Mouse (Mus musculus) left cerebral cortex, adult 9 months (tissue): Measurements from ENCODE around the gene Pxylp1.
A peak's percentile ranks its signal among the peaks of the same experiment; 100 is the strongest.
"Not testable (repeated sequence)": the region's sequence is repeated elsewhere in the genome, so short reads cannot be mapped to it uniquely, and the experiment has no call there.

Source experiments
- DNase-seq, 2 experiments: peaks; one replicate each; pipeline ENCODE4 v3.0.0; 2022; ENCODE audit warnings: low spot score in 2 of 2

The Pxylp1 gene

GRCm38 (mm10) chr9:96892546-96892945, at the start of gene Pxylp1:
Pxylp1 (minus strand) TSS chr9:96892669.
- DNase-seq, result no peak

GRCm38 (mm10) chr9:96938887-96939286, 46.4 kb upstream of the Pxylp1 start:
- no peak for DNase-seq

GRCm38 (mm10) chr9:96936427-96936826, 44.0 kb upstream of the Pxylp1 start:
- DNase-seq, result not testable (repeated sequence)

- DNase-seq, result no peak
Observed at GRCm38 (mm10) chr9:96935556-96936300, 43.3 kb upstream of the Pxylp1 start.

GRCm38 (mm10) chr9:96934816-96935215, 42.3 kb upstream of the Pxylp1 start:
- DNase-seq, result no peak

- no peak for DNase-seq
Observed at GRCm38 (mm10) chr9:96932751-96933150, 40.3 kb upstream of the Pxylp1 start.

GRCm38 (mm10) chr9:96923577-96924316, 31.3 kb upstream of the Pxylp1 start:
- DNase-seq, result no peak

GRCm38 (mm10) chr9:96923119-96923518, 30.6 kb upstream of the Pxylp1 start:
- DNase-seq, result no peak

- DNase-seq, result peak; percentile 82 to 99
Observed at GRCm38 (mm10) chr9:96916620-96917538, 24.4 kb upstream of the Pxylp1 start.

- DNase-seq, result no peak
Observed at GRCm38 (mm10) chr9:96916076-96916475, 23.6 kb upstream of the Pxylp1 start.

GRCm38 (mm10) chr9:96914851-96915250, 22.4 kb upstream of the Pxylp1 start:
- DNase-seq, result no peak

GRCm38 (mm10) chr9:96914005-96914404, 21.5 kb upstream of the Pxylp1 start:
- no peak for DNase-seq

- no peak for DNase-seq
Observed at GRCm38 (mm10) chr9:96909503-96909902, 17.0 kb upstream of the Pxylp1 start.

- no peak for DNase-seq
Observed at GRCm38 (mm10) chr9:96908737-96909136, 16.3 kb upstream of the Pxylp1 start.

- DNase-seq, result no peak
Observed at GRCm38 (mm10) chr9:96904360-96905355, 12.2 kb upstream of the Pxylp1 start.

GRCm38 (mm10) chr9:96899717-96900116, 7.2 kb upstream of the Pxylp1 start:
- no peak for DNase-seq

GRCm38 (mm10) chr9:96899004-96899403, 6.5 kb upstream of the Pxylp1 start:
- no peak for DNase-seq

GRCm38 (mm10) chr9:96896690-96897089, 4.2 kb upstream of the Pxylp1 start:
- no peak for DNase-seq

GRCm38 (mm10) chr9:96893582-96893981, 1.1 kb upstream of the Pxylp1 start:
- no peak for DNase-seq
